Mouse (Mus musculus) intestine, postnatal 0 days (tissue): ENCODE data around the gene Cd200r3. TPM values are rescaled to one million over a fixed set of nuclear protein-coding genes. Genes with fewer than 3 reads are reported as not detected.

Experiments
- ATAC-seq: fragments of 200-750 bp; cut with Nextera tagmentation; 2 replicates; pipeline ENCODE4 v1.8.0; 2017; ENCODE audit warnings: mild to moderate bottlenecking, moderate TSS enrichment, moderate library complexity
- H3K27ac ChIP-seq: fragments of 300-500 bp; sonication (generic); 2 replicates; pipeline ENCODE4 v1.5.1; 2014; ENCODE audit warnings: mild to moderate bottlenecking, low read depth, low read length, moderate library complexity
- H3K27me3 ChIP-seq: fragments of 300-500 bp; sonication (generic); replicated peaks from 2 replicates; pipeline ENCODE4 v1.6.1; 2014; ENCODE audit warnings: low read length, mixed read lengths; ENCODE audit not compliant: control insufficient read depth, insufficient read depth
- H3K36me3 ChIP-seq: fragments of 300-500 bp; sonication (generic); 2 replicates; pipeline ENCODE4 v1.6.1; 2014; ENCODE audit warnings: mild to moderate bottlenecking, moderate library complexity; ENCODE audit not compliant: control insufficient read depth, insufficient read depth
- H3K4me1 ChIP-seq: fragments of 300-500 bp; sonication (generic); replicated peaks from 2 replicates; pipeline ENCODE4 v1.6.1; 2014; ENCODE audit warnings: antibody characterized with exemption, low read length, mixed read lengths; ENCODE audit not compliant: control insufficient read depth, insufficient read depth
- H3K4me2 ChIP-seq: fragments of 300-500 bp; sonication (generic); replicated peaks from 2 replicates; pipeline ENCODE4 v1.6.1; 2014; ENCODE audit warnings: low read depth, mild to moderate bottlenecking, moderate library complexity
- H3K4me3 ChIP-seq: fragments of 300-500 bp; sonication (generic); 2 replicates; pipeline ENCODE4 v1.5.1; 2014; ENCODE audit warnings: low read depth, low read length
- H3K9ac ChIP-seq: fragments of 300-500 bp; sonication (generic); 2 replicates; pipeline ENCODE4 v1.6.1; 2014; ENCODE audit warnings: mild to moderate bottlenecking, low read depth, low read length
- H3K9me3 ChIP-seq: fragments of 300-500 bp; sonication (generic); 2 replicates; pipeline ENCODE4 v1.6.1; 2016; ENCODE audit warnings: mixed run types; ENCODE audit not compliant: control insufficient read depth
- CTCF ChIP-seq: sonication (generic); IDR thresholded peaks from 2 replicates; pipeline ENCODE4 v1.5.1; 2016; ENCODE audit warnings: low read depth, mild to moderate bottlenecking, control low read depth, antibody characterized with exemption, moderate library complexity
- WGBS: fragments of 180-500 bp; shearing (Covaris S2); extraction: QIAGEN DNeasy Blood & Tissue Kit; methylation state at CpG from one replicate; pipeline ENCODE4 v1.1.7; 2014; 5-methylcytosine and 5-hydroxymethylcytosine counted together
- polyA plus RNA-seq: library from polyadenylated mRNA; unstranded; fragments of >200 nt; fragmentation: Nextera tagmentation; extraction: Ambion mirVana; gene quantifications from 2 replicates; pipeline ENCODE4 v1.2.1, GENCODE M21; 2015

Gene Cd200r3
- polyA plus RNA-seq, 1 experiment from 2014 or later = 0.25 TPM

DNA sequence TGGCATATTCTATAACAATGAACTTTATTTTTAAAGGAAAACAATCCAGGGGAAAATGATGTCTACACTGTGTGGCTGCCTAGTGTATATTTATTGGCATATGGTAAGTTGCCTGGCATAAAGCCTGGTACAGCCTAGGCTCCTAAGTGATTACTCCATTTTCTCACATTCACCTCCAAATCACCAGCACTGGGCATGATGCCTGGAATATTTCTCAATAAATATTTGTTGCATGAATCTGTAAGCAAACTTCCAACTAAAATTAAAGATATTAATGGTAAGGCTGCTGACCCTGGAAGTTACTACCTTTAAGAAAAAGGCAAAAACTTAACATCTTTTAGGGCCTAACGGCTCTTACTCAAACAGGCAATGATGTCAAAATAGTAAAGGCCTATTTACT, 72.1 kb downstream of the Cd200r3 start:
- ATAC-seq = no peak
- 89% methylated on average over 1 of the region's 1 CpGs for WGBS
- Histone ChIP-seq H3K27ac (no peak overlapping the region), H3K4me3 (no peak overlapping the region), H3K4me1 (no peaks in the 10 kb centered on the region), H3K4me2 (no peak overlapping the region), H3K27me3 (no peaks in the 10 kb centered on the region), H3K36me3 (no peaks in the 10 kb centered on the region), H3K9me3 (no peaks in the 10 kb centered on the region), H3K9ac (no peak overlapping the region)
- no peak for TF ChIP-seq CTCF

DNA sequence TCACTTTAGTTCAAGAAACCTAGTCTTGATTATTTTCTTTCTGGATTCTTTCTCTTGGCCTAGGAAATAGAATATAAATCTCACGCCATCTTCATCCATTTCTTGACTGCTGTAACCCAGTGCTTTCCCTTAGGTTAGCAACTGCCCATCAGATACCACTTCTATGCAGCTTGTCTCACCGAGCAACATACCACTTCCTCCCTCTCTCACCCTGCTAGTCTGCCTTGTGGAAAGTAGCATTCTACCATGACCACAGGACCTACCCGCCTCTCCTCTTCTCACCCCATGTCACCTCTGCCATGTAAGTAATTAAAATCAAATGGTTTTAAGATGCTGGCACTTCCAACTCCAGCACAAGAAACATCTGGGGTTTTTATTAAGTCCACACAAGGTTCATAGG, 73.0 kb downstream of the Cd200r3 start:
- TF ChIP-seq CTCF = no peak
- Histone ChIP-seq H3K9me3 (no peaks in the 10 kb centered on the region), H3K4me1 (no peaks in the 10 kb centered on the region), H3K27me3 (no peaks in the 10 kb centered on the region), H3K36me3 (no peaks in the 10 kb centered on the region), H3K4me3 (no peak overlapping the region), H3K27ac (no peak overlapping the region), H3K4me2 (no peak overlapping the region), H3K9ac (no peak overlapping the region)
- 79% methylated on average over 3 of the region's 3 CpGs for WGBS
- ATAC-seq = no peak

DNA sequence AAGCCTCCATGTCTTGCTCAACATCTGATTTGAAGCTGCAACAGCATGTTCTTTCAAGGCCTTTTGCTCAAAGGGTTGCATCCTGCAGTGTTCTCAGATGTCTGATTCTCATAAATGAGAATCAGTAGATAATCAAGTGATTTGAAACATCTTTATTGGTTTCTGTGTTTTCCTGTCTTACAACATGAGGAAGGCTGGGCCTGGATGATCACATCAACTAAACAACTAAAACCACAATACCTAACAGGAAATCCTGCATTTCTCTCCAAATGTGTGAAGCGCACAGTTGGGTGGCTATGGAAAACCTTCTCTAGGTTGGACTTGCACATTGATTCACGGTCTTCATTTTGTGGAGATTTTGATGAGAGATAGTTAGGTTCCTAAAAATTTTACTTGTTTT, 75.4 kb downstream of the Cd200r3 start:
- no peak for TF ChIP-seq CTCF
- 84% methylated on average over 2 of the region's 2 CpGs for WGBS
- H3K36me3 ChIP-seq = no peaks in the 10 kb centered on the region

DNA sequence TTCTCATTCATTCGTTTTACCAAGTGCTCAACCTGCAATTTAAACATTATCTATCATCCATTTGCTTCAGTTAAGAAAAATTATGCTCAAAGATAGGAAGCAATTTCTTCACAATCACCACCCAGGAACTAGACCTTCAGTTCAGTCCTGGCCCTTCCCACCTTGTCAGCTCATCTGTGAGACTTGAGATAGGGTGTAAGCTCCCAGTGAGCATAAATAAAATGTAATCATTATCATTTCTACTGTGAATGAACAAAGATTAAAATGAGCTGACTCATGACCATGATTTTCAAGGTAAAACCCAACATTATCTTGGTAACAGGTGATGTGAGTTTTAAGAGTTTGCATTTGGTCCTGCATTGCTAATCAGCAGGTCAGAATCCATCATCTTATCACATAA, 76.6 kb downstream of the Cd200r3 start:
- no peaks in the 10 kb centered on the region for H3K27me3 ChIP-seq
- no peak for TF ChIP-seq CTCF
- H3K4me1 ChIP-seq = no peaks in the 10 kb centered on the region
- H3K36me3 ChIP-seq = no peaks in the 10 kb centered on the region
- no peak overlapping the region for H3K4me2 ChIP-seq
- ATAC-seq = no peak
- 51% methylated on average over 1 of the region's 1 CpGs for WGBS
- no peaks in the 10 kb centered on the region for H3K9me3 ChIP-seq
- no peak overlapping the region for H3K9ac ChIP-seq
- no peak overlapping the region for H3K4me3 ChIP-seq
- H3K27ac ChIP-seq = no peak overlapping the region

More for the DNA sequence above, 75.4 kb downstream of the Cd200r3 start:
- Histone ChIP-seq H3K4me1 (no peaks in the 10 kb centered on the region), H3K9me3 (no peaks in the 10 kb centered on the region), H3K4me2 (no peak overlapping the region), H3K27ac (no peak overlapping the region), H3K4me3 (no peak overlapping the region), H3K9ac (no peak overlapping the region), H3K27me3 (no peaks in the 10 kb centered on the region)
- no peak for ATAC-seq

DNA sequence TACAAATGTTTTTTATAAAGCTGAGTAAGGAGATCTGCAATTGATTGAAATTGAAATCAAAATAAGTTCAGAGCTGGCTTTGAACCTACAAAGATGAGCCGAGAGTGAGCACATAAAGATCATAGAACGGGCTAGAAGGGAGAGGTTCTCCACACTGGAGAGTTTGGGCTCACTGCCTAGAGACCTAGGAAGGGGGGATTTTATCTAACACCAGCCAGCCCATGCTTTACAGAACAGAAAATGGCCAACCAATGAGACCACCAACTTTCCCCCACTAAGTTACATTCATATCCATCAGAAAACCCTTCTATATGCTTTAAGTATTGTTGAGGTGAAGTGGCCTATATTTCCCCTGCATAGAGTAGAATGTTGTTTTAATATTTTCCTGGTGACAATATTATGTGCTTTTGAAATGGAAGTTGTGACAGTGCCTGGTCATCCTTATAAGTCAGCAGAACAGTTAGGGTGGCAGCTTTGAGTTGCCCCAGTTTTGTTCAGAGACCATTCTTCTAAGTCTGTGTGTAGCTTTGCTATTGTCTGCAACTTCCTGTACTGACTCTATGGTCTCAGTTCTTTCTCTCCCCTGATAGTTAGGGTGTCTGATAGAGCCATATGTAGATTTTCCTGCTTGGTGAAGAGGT, 77.3 kb downstream of the Cd200r3 start:
- Histone ChIP-seq H3K9ac (no peak overlapping the region), H3K4me3 (no peak overlapping the region), H3K36me3 (no peaks in the 10 kb centered on the region), H3K4me2 (no peak overlapping the region), H3K27me3 (no peaks in the 10 kb centered on the region), H3K4me1 (no peaks in the 10 kb centered on the region), H3K9me3 (no peaks in the 10 kb centered on the region), H3K27ac (no peak overlapping the region)
- TF ChIP-seq CTCF = no peak
- no peak for ATAC-seq
- WGBS = 86% methylated on average over 2 of the region's 2 CpGs

DNA sequence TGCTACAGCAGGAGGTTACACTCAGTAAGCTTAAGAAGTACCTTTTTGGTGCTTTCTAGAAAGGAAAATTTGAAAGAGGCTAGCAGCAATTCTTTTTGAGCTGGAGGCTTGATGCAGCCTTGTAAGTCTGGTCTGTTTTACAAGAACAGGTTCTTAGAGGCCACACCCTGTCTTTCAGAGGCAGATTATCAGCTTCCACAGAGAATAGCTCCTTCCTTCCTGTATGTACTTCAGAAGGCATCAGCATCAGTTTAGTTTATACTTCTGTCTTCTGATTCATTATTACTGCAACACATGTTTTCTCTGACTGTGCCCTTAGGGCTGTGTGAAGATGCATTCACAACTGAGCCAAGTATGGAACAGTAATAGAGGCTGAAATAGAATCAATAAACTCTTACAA, 78.0 kb downstream of the Cd200r3 start:
- H3K4me3 ChIP-seq = no peak overlapping the region
- no peak for ATAC-seq
- H3K4me2 ChIP-seq = no peak overlapping the region
- H3K9me3 ChIP-seq = no peaks in the 10 kb centered on the region
- no peak overlapping the region for H3K27ac ChIP-seq
- no peaks in the 10 kb centered on the region for H3K4me1 ChIP-seq
- no peaks in the 10 kb centered on the region for H3K36me3 ChIP-seq
- H3K27me3 ChIP-seq = no peaks in the 10 kb centered on the region
- TF ChIP-seq CTCF = no peak
- no peak overlapping the region for H3K9ac ChIP-seq

DNA sequence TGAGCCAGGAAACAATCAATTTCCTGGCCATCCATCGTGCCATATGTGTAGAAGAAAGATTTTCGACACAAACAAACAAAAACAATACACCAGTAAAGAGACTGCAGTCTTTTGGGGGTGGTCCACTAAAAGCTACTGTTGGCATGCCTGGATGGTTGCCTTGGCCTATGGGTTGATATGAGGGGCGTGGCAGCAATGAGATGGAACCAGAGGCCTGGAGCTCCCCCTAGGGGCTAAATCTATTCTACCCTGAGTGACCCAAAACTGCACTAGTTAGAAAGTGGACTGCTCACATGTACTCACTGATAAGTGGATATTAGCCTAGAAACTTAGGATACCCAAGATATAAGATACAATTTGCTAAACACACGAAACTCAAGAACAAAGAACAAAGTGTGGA, 80.4 kb downstream of the Cd200r3 start:
- Histone ChIP-seq H3K36me3 (no peaks in the 10 kb centered on the region), H3K27me3 (no peaks in the 10 kb centered on the region), H3K4me2 (no peak overlapping the region), H3K9ac (no peak overlapping the region), H3K9me3 (no peaks in the 10 kb centered on the region), H3K27ac (no peak overlapping the region), H3K4me3 (no peak overlapping the region), H3K4me1 (no peaks in the 10 kb centered on the region)
- no peak for ATAC-seq
- 68% methylated on average over 4 of the region's 4 CpGs for WGBS
- TF ChIP-seq CTCF = peak; percentile 67
